Mouse (Mus musculus) liver, postnatal 0 days (tissue): Measurements from ENCODE around the gene Peli2. TPM values are rescaled to one million over a fixed set of nuclear protein-coding genes. Genes with fewer than 3 reads are reported as not detected.

Experiments
- ATAC-seq: fragments of 200-750 bp; cut with Nextera tagmentation; 2 replicates; pipeline ENCODE4 v1.8.0; 2017; ENCODE audit warnings: mild to moderate bottlenecking, moderate library complexity
- DNase-seq: peaks from one replicate; pipeline ENCODE4 v3.0.0-alpha.2; 2016
- H3K27ac ChIP-seq: fragments of 300-500 bp; sonication (generic); 2 replicates; pipeline ENCODE4 v1.5.1; 2014; ENCODE audit warnings: antibody characterized with exemption, moderate library complexity, mild to moderate bottlenecking, low read depth
- H3K27me3 ChIP-seq: fragments of 300-500 bp; sonication (generic); 2 replicates; pipeline ENCODE4 v1.6.1; 2014; ENCODE audit warnings: low read length, control low read depth, mixed read lengths; ENCODE audit not compliant: insufficient read depth
- H3K36me3 ChIP-seq: fragments of 300-500 bp; sonication (generic); replicated peaks from 2 replicates; pipeline ENCODE4 v1.6.1; 2014; ENCODE audit warnings: mild to moderate bottlenecking, control low read depth, low read length, moderate library complexity, mixed read lengths; ENCODE audit not compliant: insufficient read depth
- H3K4me1 ChIP-seq: fragments of 300-500 bp; sonication (generic); 2 replicates; pipeline ENCODE4 v1.6.1; 2014; ENCODE audit warnings: antibody characterized with exemption, mild to moderate bottlenecking, control low read depth; ENCODE audit not compliant: insufficient read depth
- H3K4me2 ChIP-seq: fragments of 300-500 bp; sonication (generic); 2 replicates; pipeline ENCODE4 v1.6.1; 2014; ENCODE audit warnings: low read depth, mild to moderate bottlenecking, low read length, moderate library complexity, mixed read lengths
- H3K4me3 ChIP-seq: fragments of 300-500 bp; sonication (generic); 2 replicates; pipeline ENCODE4 v1.5.1; 2014; ENCODE audit warnings: low read depth, low read length
- H3K9ac ChIP-seq: fragments of 300-500 bp; sonication (generic); replicated peaks from 2 replicates; pipeline ENCODE4 v1.6.1; 2014; ENCODE audit warnings: mild to moderate bottlenecking, moderate library complexity
- H3K9me3 ChIP-seq: fragments of 300-500 bp; sonication (generic); 2 replicates; pipeline ENCODE4 v1.6.1; 2016; ENCODE audit warnings: mild to moderate bottlenecking, control low read depth, low read length, mixed read lengths
- CTCF ChIP-seq: sonication (generic); IDR thresholded peaks from 2 replicates; pipeline ENCODE4 v1.5.1; 2016; ENCODE audit warnings: antibody characterized with exemption, low read depth
- EP300 ChIP-seq: IDR thresholded peaks from 2 replicates; pipeline ENCODE4 v1.6.1; 2016; ENCODE audit warnings: antibody characterized with exemption, low read depth, mild to moderate bottlenecking
- WGBS: fragments of 180-500 bp; shearing (Covaris S2); extraction: QIAGEN DNeasy Blood & Tissue Kit; methylation state at CpG from one replicate; pipeline ENCODE4 v1.1.7; 2014; ENCODE audit not compliant: insufficient replicate concordance; 5-methylcytosine and 5-hydroxymethylcytosine counted together
- polyA plus RNA-seq: library from polyadenylated mRNA; unstranded; fragments of >200 nt; fragmentation: Nextera tagmentation; extraction: Ambion mirVana; gene quantifications from 2 replicates; pipeline ENCODE4 v1.2.1, GENCODE M21; 2015

Gene Peli2
- polyA plus RNA-seq, 1 experiment from 2014 or later = 1.5 TPM

DNA sequence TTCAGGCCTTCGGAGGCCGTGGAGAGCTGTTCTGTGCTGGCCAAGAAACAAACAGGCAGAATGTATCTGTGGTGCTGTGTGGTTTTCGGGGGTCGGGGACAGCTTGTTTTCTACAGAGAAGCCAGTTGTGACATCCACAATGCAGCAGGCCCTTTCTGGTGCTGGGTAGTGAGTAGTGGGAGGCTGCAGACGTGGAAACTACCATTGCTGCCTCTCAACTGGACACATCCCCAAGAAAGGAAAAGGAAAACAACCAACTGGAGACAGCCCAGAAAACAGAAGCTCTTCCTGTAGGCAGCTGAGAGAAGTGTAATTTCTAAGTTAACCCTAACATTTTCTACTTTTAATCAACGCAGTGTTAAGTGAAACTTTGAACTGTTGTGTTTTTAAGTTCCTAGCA is 9.4 kb downstream of the Peli2 start:
- no peak for TF ChIP-seq EP300
- no peak for TF ChIP-seq CTCF
- H3K27ac ChIP-seq = no peak overlapping the region
- no peaks in the 10 kb centered on the region for H3K36me3 ChIP-seq
- no peak overlapping the region for H3K4me2 ChIP-seq
- ATAC-seq (no peak), DNase-seq (no peak)
- 56% methylated on average over 6 of the region's 6 CpGs for WGBS
- no peak overlapping the region for H3K9ac ChIP-seq
- no peak overlapping the region for H3K4me3 ChIP-seq
- H3K9me3 ChIP-seq = no peaks in the 10 kb centered on the region
- peaks cover 42% of the 10 kb centered on the region for H3K4me1 ChIP-seq
- no peaks in the 10 kb centered on the region for H3K27me3 ChIP-seq

DNA sequence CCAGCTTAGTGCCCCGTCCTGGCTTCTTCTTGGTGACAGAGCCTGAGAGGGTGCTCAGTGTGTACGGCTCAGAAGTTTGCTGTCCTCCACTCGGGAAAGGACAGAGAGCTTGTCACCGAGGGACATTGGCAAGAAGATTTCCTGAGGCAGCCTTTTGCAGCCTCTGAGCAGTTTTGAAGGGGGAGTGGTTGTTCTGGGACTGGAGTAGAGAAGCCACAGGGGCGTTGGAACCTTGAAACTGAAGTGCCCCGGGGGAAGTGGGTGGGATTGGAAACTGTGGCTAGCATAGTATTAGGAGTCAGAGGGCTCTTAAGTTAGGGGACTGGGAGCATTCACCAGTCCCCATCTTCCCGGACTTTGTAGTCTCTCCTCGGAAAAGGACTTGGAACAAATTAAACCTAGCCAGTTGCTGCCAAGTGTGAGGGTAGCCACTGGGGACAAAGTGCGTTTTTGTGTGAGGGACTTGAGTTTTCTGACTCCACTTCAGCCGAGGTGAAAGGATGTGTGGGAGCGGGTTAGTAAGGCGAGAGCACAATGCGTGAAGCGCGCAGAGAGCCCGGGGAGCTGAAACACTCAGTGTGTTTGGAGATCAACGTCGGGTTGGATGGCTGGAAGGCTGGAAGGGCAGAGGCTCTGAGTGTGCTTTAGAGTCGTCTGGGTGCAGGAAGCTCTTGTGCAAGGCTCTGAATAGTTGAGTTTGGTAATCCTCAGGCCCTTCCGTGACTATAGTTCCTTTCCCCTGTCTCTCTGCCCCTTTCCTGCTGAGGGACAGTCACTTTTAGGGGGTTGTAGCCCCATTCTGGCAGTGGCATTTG is 10.3 kb downstream of the Peli2 start:
- whole genome bisulfite sequencing = 34% methylated on average over 20 of the region's 20 CpGs
- DNase-seq (peak; percentile 29), ATAC-seq (peak; percentile 71)
- Histone ChIP-seq H3K9ac (no peak overlapping the region; the same call in 1 of the 2 replicates), H3K4me1 (peaks cover 42% of the 10 kb centered on the region), H3K4me3 (0 out of 2 replicates have a peak overlapping the region, but pooled peaks have one; percentile 4), H3K36me3 (no peaks in the 10 kb centered on the region), H3K9me3 (no peaks in the 10 kb centered on the region), H3K27me3 (no peaks in the 10 kb centered on the region), H3K4me2 (peak overlapping the region; percentile 47), H3K27ac (peak overlapping the region; percentile 82)
- TF ChIP-seq EP300 = no peak

DNA sequence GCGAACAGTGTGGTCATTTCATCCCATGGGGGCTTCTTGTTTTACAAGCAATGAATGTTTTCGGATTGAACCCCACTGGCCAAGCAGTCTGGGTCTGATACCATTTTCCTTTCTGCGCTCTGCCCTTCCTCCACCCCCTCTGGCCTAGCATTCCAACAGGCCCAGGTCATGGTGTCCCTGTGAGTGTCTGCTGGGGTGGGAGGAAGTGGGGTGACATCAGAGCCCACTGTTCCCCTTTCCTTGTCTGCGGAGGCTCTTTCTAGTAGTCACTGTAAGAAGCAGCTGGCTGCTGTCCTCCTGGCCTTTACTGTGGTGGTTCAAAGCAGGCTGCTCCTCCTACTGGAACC is 10.9 kb downstream of the Peli2 start:
- H3K9ac ChIP-seq = no peak overlapping the region
- H3K4me3 ChIP-seq = 0 out of 2 replicates have a peak overlapping the region, but pooled peaks have one; percentile 4
- peak overlapping the region; percentile 82 for H3K27ac ChIP-seq
- peaks cover 43% of the 10 kb centered on the region for H3K4me1 ChIP-seq
- DNase-seq = peak; percentile 51
- peak overlapping the region; percentile 47; the same call in 1 of the 2 replicates for H3K4me2 ChIP-seq
- ATAC-seq = peak; percentile 71
- no peaks in the 10 kb centered on the region for H3K9me3 ChIP-seq
- TF ChIP-seq CTCF (no peak), EP300 (no peak)
- 44% methylated on average over 4 of the region's 4 CpGs for WGBS
- H3K36me3 ChIP-seq = no peaks in the 10 kb centered on the region
- H3K27me3 ChIP-seq = no peaks in the 10 kb centered on the region

DNA sequence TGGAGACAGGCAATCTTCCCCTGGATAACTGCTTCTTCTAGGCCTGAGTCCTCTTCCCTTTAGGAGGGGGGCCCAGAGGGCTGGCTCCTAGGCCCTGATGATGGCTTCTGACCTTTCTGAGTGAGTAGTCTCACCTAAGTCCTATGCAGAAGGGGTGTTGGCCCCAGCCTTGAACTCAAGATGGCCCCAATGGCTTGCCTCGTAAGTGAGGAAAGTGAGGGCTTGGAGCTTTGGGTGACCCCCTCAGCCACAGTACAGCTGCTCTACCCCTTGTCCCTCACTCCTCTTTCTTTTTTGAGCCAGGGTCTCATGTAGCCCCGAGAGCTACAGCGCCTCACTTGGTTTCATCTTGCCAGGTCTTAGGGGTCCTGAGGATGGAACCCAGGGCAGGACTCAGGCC is 11.6 kb downstream of the Peli2 start:
- no peak for ATAC-seq
- H3K4me3 ChIP-seq = no peak overlapping the region
- no peak for TF ChIP-seq CTCF
- TF ChIP-seq EP300 = no peak
- no peaks in the 10 kb centered on the region for H3K36me3 ChIP-seq
- peak overlapping the region; percentile 82 for H3K27ac ChIP-seq
- peaks cover 41% of the 10 kb centered on the region for H3K4me1 ChIP-seq
- H3K9me3 ChIP-seq = no peaks in the 10 kb centered on the region
- DNase-seq = no peak
- peak overlapping the region; percentile 47 for H3K4me2 ChIP-seq
- WGBS = 70% methylated on average over 3 of the region's 3 CpGs
- no peak overlapping the region for H3K9ac ChIP-seq
- no peaks in the 10 kb centered on the region for H3K27me3 ChIP-seq

GRCm38 (mm10) chr14:48132865-48133802 is 12.5 kb downstream of the Peli2 start:
- DNase-seq = no peak
- no peaks in the 10 kb centered on the region for H3K9me3 ChIP-seq
- H3K27me3 ChIP-seq = no peaks in the 10 kb centered on the region
- peak overlapping the region; percentile 65 for H3K4me2 ChIP-seq
- H3K9ac ChIP-seq = 0 out of 2 replicates have a peak overlapping the region, but pooled peaks have one; percentile 5
- TF ChIP-seq EP300 (no peak), CTCF (no peak)
- peak overlapping the region; percentile 25 for H3K4me3 ChIP-seq
- H3K4me1 ChIP-seq = peaks cover 41% of the 10 kb centered on the region
- H3K36me3 ChIP-seq = no peaks in the 10 kb centered on the region
- peak overlapping the region; percentile 75 for H3K27ac ChIP-seq
- ATAC-seq = no peak
- WGBS = 14% methylated on average over 21 of the region's 21 CpGs

DNA sequence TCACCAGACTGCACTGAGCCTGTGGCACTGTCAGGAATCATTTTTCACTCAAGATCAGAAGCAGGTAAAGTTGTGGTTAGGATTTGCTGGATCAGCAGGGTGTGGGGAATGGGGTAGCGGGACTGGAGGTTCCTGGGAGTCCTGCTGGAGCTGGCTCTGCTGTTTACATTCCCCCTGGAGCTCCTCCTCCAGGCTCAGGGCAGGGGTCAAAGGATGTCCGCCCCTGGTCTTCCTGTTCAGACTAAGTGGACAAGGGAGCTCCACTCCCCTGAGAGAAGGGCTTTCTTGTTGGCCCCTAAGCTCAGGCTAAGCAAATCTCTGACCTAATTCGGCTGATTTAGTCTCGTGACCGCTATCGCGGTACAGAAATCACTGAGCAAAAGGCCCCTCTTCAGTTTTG is 13.7 kb downstream of the Peli2 start:
- H3K36me3 ChIP-seq = no peaks in the 10 kb centered on the region
- H3K4me1 ChIP-seq = peaks cover 41% of the 10 kb centered on the region
- no peak overlapping the region for H3K4me3 ChIP-seq
- peak overlapping the region; percentile 65 for H3K4me2 ChIP-seq
- H3K9me3 ChIP-seq = no peaks in the 10 kb centered on the region
- 41% methylated on average over 7 of the region's 7 CpGs for WGBS
- no peak for TF ChIP-seq EP300
- no peak for TF ChIP-seq CTCF
- H3K27me3 ChIP-seq = no peaks in the 10 kb centered on the region
- peak overlapping the region; percentile 26; the same call in 1 of the 2 replicates for H3K9ac ChIP-seq
- ATAC-seq (peak; percentile 75), DNase-seq (peak; percentile 61)
- peak overlapping the region; percentile 75 for H3K27ac ChIP-seq
